Mouse (Mus musculus) heart, postnatal 25 days (tissue): Measurements from ENCODE around the gene Nelfa. TPM values are rescaled to one million over a fixed set of nuclear protein-coding genes. Genes with fewer than 3 reads are reported as not detected.
"Not testable (repeated sequence)": the region's sequence is repeated elsewhere in the genome, so short reads cannot be mapped to it uniquely, and the experiment has no call there.

Experiments used
- DNase-seq: peaks from one replicate; pipeline ENCODE4 v3.0.0; 2022; ENCODE audit warnings: low spot score
- intact Hi-C: fragments of 180-260 bp; cut with DNase I; formaldehyde crosslinking; loops from one replicate; pipeline ENCODE4 v1.15.1; 2025
- total RNA-seq, 2 experiments: library from RNA; stranded (reverse); gene quantifications; 2 replicates each; pipeline ENCODE4 v1.2.3; 2021

The Nelfa gene
- total RNA-seq, 2 experiments from 2014 or later, result 10.1 to 10.2 TPM

DNA sequence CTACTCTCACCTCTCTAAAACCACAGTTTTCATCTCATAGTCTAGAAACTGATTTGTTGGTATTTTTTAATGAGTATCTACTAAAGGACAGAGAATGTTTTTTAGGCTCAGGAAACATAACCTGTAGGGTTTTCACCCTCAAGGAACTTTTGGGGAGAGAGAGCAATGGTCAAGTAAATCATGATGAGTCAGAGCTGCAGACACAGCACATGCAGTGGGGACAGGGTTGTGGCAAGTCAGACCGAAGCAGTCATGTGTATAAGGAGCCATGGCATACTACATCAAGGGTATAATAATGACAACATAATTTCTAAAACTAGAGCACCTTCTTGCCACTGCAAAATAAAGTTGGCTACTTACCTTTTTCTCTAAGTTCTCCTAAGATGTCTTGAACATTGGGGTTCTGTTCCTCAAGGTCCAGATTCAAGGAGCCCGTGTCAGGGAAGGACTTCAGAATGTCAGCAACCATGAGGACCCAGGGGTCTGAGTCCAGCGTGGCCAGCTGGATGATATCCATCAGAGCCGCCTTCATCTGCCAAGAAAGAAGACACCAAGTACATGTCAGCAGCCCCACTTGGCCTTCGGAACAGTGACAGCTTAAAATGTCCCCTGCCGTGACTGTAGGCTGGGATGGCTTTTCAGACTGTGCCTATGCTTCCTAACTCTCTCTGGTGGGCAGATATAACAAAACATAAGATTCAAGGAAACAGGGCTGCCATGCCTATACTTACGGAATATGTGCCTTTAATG lies 14.6 kb downstream of the Nelfa start:
- DNase-seq, result no peak
- intact Hi-C loops, result no loop called here

DNA sequence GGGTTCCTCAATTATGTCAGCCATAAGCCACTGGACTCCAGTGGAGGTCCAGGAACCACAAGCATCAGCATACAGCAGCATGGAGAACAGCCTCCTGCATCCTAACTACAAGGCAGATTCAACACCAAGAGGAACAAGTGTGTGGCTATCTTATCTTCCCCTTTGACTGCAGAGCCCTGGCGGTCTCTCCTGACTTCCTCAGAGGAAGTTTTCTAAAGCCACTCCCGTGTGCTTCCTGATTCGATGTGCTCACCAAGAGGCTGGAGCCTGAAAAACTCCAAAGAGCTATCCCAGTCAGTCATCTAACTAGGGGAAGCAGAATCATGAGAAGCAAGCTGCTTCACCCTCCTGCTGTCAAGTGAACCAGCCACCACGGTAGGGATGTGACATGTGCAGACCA lies 15.3 kb downstream of the Nelfa start:
- no peak for DNase-seq
- intact Hi-C loops, result no loop called here

- intact Hi-C loops, result no loop called here
- DNase-seq, result no peak
Observed at GRCm38 (mm10) chr5:33920037-33920436, 16.2 kb downstream of the Nelfa start.

DNA sequence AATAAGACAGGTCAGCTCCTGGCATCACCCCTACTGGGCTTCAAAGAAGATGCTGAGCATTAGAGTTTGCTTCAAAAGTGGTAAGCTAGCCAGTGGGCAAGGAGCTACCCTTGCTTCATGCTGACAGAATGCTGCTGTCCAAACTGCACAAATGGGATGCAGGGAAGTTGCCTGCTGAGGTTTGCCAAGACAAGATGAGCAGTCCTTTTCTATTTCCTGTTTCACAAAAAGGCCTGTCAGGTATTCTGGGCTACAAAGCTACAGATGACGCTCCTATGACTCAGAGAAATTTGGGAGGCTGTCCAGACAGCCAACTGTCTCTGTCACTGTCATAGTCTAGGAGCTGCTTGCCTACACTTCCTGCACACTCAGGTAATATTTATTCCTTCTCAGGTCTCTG lies 16.7 kb downstream of the Nelfa start:
- no peak for DNase-seq
- intact Hi-C loops, result no loop called here

- DNase-seq, intact Hi-C loops: not testable (repeated sequence)
Observed at GRCm38 (mm10) chr5:33916616-33917015, 19.6 kb downstream of the Nelfa start.

DNA sequence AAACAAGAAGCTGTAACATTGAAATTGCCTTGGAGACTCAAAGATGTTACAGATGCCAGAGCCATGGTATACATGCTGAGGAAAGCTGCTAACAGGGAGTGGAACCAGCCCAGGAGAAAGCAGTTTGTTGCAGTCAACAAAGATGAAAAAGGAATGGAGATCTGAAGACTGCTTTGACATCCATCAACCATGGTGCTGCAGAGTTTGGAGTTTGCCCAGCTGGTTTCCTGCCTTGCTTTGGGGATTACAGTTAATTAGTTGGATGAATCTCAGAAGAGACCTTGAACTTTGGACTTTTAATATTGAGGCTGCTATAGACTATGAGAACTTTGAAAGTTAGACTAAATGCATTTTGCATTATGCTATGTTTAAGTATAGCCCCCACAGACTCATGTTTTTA lies 21.2 kb downstream of the Nelfa start:
- intact Hi-C loops, DNase-seq: not testable (repeated sequence)

GRCm38 (mm10) chr5:33903176-33903575 lies 33.0 kb downstream of the Nelfa start:
- DNase-seq, result no peak
- intact Hi-C loops, result no loop called here

DNA sequence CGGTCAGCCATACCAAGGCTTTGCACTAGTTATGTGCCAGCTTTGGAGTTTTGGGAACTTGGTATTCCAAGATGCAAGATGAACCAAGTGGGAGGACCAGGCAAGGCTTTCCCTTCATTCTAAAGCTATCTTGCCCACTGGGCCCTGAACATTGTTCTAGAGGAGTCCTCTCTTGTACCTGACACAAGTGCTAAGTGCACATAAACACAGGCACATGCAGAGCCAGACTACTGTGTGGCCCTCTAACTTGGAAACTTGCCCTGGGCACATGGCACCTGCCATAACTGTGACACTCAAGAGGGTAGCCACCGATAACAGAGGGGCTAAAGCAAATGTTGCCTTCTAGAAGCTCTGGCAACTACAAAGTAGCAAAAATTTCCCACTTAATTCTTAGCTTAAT lies 33.5 kb downstream of the Nelfa start:
- DNase-seq, result no peak
- intact Hi-C loops, result no loop called here

- intact Hi-C loops, result no loop called here
- no peak for DNase-seq
Observed at GRCm38 (mm10) chr5:33901278-33901677, 34.9 kb downstream of the Nelfa start.

GRCm38 (mm10) chr5:33900701-33901263 lies 35.4 kb downstream of the Nelfa start:
- DNase-seq, result no peak
- intact Hi-C loops, result no loop called here

- intact Hi-C loops, result no loop called here
- DNase-seq, result no peak
Observed at GRCm38 (mm10) chr5:33900101-33900500, 36.1 kb downstream of the Nelfa start.

GRCm38 (mm10) chr5:33899245-33899644 lies 37.0 kb downstream of the Nelfa start:
- no peak for DNase-seq
- intact Hi-C loops, result no loop called here

- intact Hi-C loops, result no loop called here
- DNase-seq, result no peak
Observed at GRCm38 (mm10) chr5:33898671-33899070, 37.5 kb downstream of the Nelfa start.

GRCm38 (mm10) chr5:33897158-33897557 lies 39.1 kb downstream of the Nelfa start:
- intact Hi-C loops, result no loop called here
- no peak for DNase-seq

DNA sequence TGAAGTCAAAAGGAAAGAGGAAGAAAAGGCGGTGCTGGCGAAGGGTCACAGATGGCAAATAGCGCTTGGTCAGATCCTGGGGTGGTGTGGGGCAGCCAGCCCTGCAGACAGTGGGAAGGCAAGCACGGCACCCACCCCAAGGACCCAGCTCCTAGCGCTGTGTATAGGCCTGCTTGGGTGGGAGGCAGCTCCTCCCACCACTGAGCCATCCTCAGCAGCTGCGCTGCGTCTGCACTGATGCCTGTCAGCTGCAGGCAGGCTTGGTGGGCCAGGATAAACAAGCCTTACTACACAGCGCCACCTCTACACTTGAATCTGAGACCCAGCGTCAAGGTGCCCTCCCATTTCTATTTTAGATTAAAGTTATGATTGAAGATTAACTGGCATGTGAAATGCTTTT lies 41.1 kb downstream of the Nelfa start:
- DNase-seq, result no peak
- intact Hi-C loops, result no loop called here

DNA sequence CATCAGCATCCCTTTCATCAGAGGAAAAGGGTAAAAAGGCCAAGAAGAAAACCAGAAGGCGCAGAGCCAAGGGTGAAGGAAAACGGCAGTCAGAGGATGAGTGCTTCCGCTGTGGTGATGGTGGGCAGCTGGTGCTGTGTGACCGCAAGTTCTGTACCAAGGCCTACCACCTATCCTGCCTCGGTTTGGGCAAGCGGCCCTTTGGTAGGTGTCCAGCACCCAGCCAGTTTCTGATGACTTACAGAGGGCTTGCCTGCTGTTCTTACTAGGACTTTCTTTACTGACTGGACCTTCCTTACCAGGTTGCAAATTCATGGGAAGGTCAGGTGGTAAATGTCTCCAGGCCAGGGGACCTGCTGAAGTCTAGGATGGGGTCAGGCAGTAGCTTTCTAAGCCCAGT lies 42.8 kb downstream of the Nelfa start:
- no peak for DNase-seq
- intact Hi-C loops, result no loop called here

GRCm38 (mm10) chr5:33881118-33881517 lies 55.1 kb downstream of the Nelfa start:
- intact Hi-C loops, result no loop called here
- no peak for DNase-seq

DNA sequence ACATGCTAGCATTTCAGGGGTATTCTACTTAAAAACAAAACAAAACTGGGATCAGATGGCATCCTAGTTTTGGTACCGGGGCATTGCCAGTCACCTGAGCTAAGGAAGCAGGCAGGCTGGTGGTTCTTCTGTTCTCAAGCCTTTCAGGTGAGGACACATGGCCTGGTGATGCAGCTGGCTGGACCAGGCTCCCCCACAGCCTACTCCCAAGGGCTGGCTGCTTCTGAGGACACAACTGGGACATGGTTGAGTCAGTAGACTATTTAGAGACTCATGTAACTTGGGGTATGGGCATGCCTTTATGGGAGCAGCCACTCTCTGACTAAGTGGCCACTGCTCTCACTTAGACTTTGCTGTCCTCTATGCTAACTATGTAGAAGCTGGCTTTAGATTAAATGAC lies 60.7 kb downstream of the Nelfa start:
- intact Hi-C loops, result no loop called here
- DNase-seq, result no peak

GRCm38 (mm10) chr5:33857693-33858092 lies 78.5 kb downstream of the Nelfa start:
- intact Hi-C loops, result no loop called here
- DNase-seq, result no peak

DNA sequence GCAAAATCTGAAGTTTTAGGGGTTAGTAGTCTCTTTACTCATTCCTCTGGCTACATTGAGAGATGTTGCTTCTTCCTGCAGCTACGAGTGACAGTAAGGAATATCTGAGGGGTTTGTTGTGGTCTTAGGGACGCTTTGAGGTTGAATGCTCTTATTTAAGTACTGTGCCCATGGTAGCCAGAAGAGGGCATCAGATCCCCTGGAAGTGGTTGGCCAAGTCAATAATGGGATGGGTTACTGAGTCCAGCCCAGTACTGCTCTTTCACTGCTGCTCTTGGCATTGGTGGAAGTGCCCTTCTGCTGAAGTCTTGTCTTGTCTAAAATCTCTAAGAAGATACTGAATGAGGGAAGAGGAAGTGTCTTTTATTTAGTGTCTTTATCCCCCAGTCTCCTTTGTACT lies 82.2 kb downstream of the Nelfa start:
- no peak for DNase-seq

GRCm38 (mm10) chr5:33853086-33853485 lies 83.1 kb downstream of the Nelfa start:
- DNase-seq, result no peak
- intact Hi-C loops, result loop anchor here (2.0 kb wide), 1 partner anchor 102 kb away; no protein-coding TSS in a partner anchor

More for the DNA sequence above, 82.2 kb downstream of the Nelfa start:
- intact Hi-C loops, result no loop called here

GRCm38 (mm10) chr5:33851466-33851865 lies 84.7 kb downstream of the Nelfa start:
- intact Hi-C loops, result no loop called here
- DNase-seq, result no peak
